Mouse (Mus musculus) CD4-positive helper T cell, adult 2 months (primary cell): ENCODE measurements around the gene Spata31d1c.

Source experiments
- DNase-seq: peaks from one replicate; pipeline ENCODE4 v3.0.0-alpha.2; 2012; ENCODE audit warnings: low read depth, missing footprints, low spot score

Gene Spata31d1c

DNA sequence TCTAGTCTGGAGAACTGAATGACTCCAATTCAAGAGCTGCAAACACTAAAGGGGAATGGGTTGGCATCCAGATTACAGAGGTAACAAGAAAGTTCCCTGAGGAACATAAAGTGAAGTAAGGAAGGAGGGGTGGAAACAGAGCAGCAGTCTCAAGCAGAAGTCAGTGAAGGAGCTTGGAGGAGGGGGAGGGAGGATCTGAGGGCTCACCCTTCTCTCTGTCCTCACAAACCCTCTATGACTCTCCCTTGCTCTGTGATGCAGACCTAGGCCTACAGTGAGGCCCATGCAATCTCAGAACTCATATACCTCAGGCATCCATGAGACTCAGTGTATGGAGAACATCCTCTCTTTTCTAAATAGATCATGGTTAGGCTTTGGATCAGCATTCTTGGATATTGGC lies at the start of gene Spata31d1c:
TSS of gene Spata31d1c (plus strand) at position 301 of the 400 bp plus-strand sequence.
- DNase-seq, result no peak

DNA sequence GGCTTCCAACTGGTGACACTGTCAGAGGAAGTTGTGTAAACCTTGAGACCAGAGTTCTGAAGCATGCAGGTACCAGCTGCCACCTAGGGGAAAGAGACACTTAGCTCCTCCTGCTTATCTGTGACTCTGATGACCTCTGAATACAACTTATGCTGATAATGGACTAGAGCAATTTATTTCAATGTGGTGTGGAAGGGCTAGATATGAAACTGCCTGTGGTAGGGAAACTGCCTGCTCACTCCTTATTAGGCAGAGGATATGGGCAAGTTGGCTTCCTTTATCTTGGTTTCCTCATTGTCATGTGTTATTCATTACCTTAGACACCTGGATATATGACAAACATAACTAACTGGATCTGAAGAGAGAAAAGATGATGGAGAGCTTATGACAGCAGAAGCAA lies 44.0 kb upstream of the Spata31d1c start:
- DNase-seq, result no peak

DNA sequence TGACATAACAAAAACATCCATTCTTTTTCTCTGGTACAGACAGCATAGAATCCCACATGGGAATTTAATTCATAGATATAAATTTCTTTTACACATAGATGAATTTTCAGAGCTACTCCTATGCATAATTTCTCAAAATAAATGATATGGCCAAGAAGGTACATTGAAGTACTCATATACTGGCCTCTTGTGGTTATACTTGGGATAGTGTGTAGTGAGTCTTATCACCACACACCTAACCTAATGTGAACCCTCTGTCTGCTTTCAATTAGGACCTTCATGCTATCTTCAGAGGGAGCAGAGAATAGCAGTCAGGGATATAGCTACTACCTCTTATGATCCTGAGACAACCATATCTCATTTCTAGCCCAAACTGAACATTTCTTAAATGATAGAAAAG lies 27.4 kb upstream of the Spata31d1c start:
- DNase-seq, result no peak

- no peak for DNase-seq
These were observed 26.1 kb upstream of the Spata31d1c start for GRCm38 (mm10) chr13:65006760-65007159.

GRCm38 (mm10) chr13:65007971-65008370 lies 24.9 kb upstream of the Spata31d1c start:
- DNase-seq, result no peak

GRCm38 (mm10) chr13:65011052-65011738 lies 21.7 kb upstream of the Spata31d1c start:
- no peak for DNase-seq

GRCm38 (mm10) chr13:65035057-65035456 lies 2.2 kb downstream of the Spata31d1c start:
- no peak for DNase-seq

DNA sequence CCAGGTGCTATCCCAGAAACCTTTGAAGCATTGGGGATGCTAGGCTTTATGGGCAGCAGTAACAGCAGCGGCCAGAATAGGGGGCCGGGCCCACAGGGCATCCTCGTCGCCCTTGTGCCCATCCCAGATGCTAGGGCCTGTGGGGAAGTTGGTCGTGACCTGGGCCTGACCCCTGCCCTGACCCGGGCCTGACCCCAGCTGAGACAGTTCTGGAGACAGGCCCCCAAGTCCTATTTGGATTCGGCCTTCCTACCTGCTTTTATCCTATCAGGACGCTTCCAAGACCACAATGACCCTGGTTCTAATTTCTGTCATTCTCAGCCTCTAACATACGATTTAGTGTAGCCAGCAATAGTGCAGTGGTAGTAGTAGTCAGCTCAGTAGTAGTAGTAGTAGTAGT lies 19.8 kb downstream of the Spata31d1c start, which contains the start of gene Prss47:
TSS of gene Prss47 (minus strand) at position 101 of the 400 bp plus-strand sequence.
- no peak for DNase-seq

DNA sequence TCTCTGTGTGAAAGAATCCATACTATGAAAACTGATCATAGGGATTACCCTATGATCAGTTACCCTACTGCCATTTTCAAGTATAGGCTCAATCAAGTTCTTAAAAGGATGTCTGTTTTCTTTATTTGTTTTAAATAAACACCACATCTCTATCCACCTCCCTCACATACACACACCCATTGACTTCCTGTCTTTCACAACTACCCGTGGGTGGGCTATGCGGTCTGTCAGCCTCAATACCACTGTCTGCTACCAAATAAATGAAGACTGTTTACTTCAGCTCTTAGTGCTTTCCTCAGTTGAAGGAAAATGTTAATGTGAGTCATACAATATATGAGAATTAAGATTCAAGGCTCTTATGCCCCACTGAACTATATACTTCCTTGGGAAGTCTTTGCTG lies 37.1 kb downstream of the Spata31d1c start:
- DNase-seq, result peak; percentile 8
